Mouse (Mus musculus): ENCODE measurements around the gene Nptxr. TPM values are rescaled to one million over a fixed set of nuclear protein-coding genes. Genes with fewer than 3 reads are reported as not detected.
A peak's percentile ranks its signal among the peaks of the same experiment; 100 is the strongest.

The Nptxr gene
- polyA plus RNA-seq, 1 experiment from 2014 or later: 1.3 TPM

DNA sequence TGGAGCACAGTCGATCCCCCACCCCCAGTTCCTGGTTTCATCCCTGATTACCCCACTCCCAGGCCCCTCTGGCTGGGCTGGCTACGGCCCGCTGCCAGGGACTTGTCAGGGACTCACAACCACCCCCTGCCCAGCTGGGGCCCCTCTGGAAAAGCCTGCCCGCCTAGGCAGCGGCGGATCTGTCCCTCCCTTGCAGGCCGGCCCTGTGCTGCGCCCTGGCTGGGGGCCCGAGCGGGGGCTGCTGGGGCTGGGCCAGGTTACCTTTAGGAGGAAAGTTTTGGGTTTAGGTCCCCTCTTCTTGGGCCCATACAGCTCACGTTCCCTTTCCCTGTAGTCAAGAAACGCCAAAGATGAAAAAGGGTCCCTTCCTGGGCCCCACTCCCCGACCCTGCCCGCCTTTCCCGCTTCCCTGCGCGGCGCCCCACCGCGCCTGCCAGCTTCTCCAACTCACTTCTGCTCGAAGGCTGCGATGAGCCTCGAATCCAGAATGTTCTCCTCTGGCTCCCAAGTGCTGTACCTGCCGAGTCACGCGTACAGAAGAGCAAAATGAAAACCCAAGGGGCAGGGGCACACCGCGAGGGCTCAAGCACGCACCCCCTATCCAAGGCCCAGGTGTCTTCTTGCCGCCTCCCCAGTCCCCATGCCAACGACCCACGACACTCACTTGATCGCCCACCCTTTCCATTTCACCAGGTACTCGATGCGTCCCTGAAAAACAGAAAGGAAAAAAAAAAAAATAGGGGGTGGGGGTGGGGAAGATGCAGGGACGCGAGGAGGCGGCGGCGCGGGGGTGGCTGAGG lies 28.9 kb upstream of the Nptxr start:
- ATAC-seq: peak; percentile 16
- Histone ChIP-seq H3K36me3 (ENCODE audit: control insufficient read depth, insufficient read depth, low read length) (no peaks in the 10 kb centered on the region), H3K9me3 (ENCODE audit: control insufficient read depth, low read length) (no peaks in the 10 kb centered on the region), H3K27me3 (replicated peaks; ENCODE audit: control insufficient read depth, insufficient read depth, low read length) (no peaks in the 10 kb centered on the region), H3K27ac (ENCODE audit: low read length) (peak overlapping the region; percentile 87), H3K4me2 (ENCODE audit: low read depth, low read length) (peak overlapping the region; percentile 95), H3K4me3 (ENCODE audit: low read length) (peak overlapping the region; percentile 77), H3K4me1 (ENCODE audit: control insufficient read depth, insufficient read depth, low read length) (peaks cover 14% of the 10 kb centered on the region), H3K9ac (ENCODE audit: low read depth, low read length) (peak overlapping the region; percentile 72)
- WGBS: under 1% methylated on average over 39 of the region's 41 CpGs

DNA sequence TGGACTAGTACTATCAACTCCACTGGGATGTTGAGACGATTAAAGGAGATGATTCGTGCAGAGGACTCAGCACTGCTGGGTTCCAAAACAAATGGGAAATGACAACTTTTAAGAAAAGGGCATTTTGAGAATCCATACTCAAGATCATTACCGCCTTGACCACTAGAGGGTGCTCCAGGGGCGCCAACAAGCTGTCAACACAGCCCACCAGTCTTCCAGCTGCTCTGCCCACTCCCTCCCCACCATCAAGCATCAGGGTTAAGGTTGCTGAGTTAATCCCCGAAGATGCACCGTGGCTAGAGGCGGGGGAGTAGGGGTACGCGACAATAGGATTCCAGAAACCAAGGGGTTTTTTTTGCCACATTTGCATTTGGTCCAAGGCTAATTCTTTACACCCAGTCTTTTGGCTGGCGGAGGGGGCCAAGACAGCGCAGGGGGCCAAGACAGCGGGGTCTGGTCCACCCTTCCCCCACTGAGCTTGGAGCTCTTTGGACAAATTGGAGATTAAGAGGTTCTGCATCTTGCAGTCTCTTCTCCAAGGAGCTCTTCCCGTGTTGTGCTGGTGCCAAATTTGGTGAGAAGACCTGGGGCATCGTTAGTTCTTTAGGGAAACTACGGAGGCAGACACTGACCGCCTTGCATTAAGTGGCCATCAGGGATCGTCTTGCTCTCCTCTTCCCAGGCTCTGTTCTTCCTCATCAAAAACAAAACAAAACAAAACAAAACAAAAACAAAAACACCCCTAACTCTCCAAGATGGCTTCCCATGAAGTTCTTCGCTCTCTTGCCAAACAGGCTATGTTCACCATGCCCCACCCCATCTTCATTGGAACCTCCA lies 27.7 kb upstream of the Nptxr start:
- no peak for ATAC-seq
- Histone ChIP-seq H3K4me2 (ENCODE audit: low read depth, low read length) (peak overlapping the region; percentile 95), H3K27ac (ENCODE audit: low read length) (peak overlapping the region; percentile 87), H3K27me3 (replicated peaks; ENCODE audit: control insufficient read depth, insufficient read depth, low read length) (no peaks in the 10 kb centered on the region), H3K4me1 (ENCODE audit: control insufficient read depth, insufficient read depth, low read length) (peaks cover 14% of the 10 kb centered on the region), H3K4me3 (ENCODE audit: low read length) (peak overlapping the region; percentile 77), H3K36me3 (ENCODE audit: control insufficient read depth, insufficient read depth, low read length) (peaks cover 7% of the 10 kb centered on the region; the same call in 1 of the 2 replicates), H3K9me3 (ENCODE audit: control insufficient read depth, low read length) (no peaks in the 10 kb centered on the region), H3K9ac (ENCODE audit: low read depth, low read length) (peak overlapping the region; percentile 72; the same call in 1 of the 2 replicates)
- WGBS: 36% methylated on average over 18 of the region's 18 CpGs

DNA sequence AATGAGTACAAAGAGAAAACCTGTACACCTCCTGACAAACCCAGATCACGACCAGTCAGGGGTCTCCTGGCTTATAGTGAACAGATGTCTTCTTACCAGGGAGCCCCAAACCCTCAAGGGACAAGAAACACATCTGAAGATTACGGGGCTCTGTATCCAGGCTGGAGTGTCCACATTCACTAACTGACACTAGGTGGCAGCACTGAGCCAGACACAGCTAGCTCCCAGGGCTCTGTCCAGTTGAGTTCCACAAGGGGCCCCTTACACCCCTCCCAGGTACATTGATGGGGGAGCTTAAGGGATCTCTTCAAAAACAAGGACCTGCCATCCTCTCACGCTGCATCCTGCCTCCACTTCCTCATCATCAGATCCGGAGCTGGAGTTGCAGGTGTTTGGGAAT lies 25.8 kb upstream of the Nptxr start:
- ATAC-seq: no peak
- H3K4me1 ChIP-seq (ENCODE audit: control insufficient read depth, insufficient read depth, low read length): peaks cover 15% of the 10 kb centered on the region
- WGBS: 10% methylated on average over 4 of the region's 4 CpGs

DNA sequence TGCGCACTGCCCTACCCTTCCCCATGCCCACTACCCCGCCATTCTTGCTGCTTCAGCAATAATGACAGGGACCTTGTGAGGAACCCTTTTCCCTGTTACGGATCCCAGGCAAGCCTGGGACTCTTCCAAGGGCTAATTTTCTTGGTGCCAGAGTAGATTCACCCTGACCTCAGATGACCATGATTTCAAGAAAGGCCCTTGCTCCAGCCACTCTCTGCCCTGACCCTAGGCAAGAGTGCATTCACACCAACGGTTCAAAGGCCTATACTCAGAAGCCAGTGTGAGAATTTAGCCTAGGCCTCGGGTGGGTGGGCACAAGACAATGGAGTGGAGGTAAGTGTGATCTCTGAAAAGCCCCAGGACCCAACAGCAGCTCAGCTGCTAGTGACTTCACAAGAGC lies 24.9 kb upstream of the Nptxr start:
- Histone ChIP-seq H3K4me1 (ENCODE audit: control insufficient read depth, insufficient read depth, low read length) (peaks cover 18% of the 10 kb centered on the region), H3K27ac (ENCODE audit: low read length) (no peak overlapping the region), H3K9ac (ENCODE audit: low read depth, low read length) (no peak overlapping the region), H3K27me3 (replicated peaks; ENCODE audit: control insufficient read depth, insufficient read depth, low read length) (no peaks in the 10 kb centered on the region), H3K36me3 (ENCODE audit: control insufficient read depth, insufficient read depth, low read length) (peaks cover 8% of the 10 kb centered on the region; the same call in 1 of the 2 replicates), H3K9me3 (ENCODE audit: control insufficient read depth, low read length) (no peaks in the 10 kb centered on the region), H3K4me3 (ENCODE audit: low read length) (no peak overlapping the region), H3K4me2 (ENCODE audit: low read depth, low read length) (no peak overlapping the region)
- 84% methylated on average over 5 of the region's 5 CpGs for WGBS
- no peak for ATAC-seq

More for the DNA sequence above, 25.8 kb upstream of the Nptxr start:
- Histone ChIP-seq H3K4me2 (ENCODE audit: low read depth, low read length) (no peak overlapping the region), H3K9ac (ENCODE audit: low read depth, low read length) (no peak overlapping the region), H3K27ac (ENCODE audit: low read length) (no peak overlapping the region), H3K36me3 (ENCODE audit: control insufficient read depth, insufficient read depth, low read length) (peaks cover 8% of the 10 kb centered on the region; the same call in 1 of the 2 replicates), H3K9me3 (ENCODE audit: control insufficient read depth, low read length) (no peaks in the 10 kb centered on the region), H3K4me3 (ENCODE audit: low read length) (no peak overlapping the region), H3K27me3 (replicated peaks; ENCODE audit: control insufficient read depth, insufficient read depth, low read length) (no peaks in the 10 kb centered on the region)

DNA sequence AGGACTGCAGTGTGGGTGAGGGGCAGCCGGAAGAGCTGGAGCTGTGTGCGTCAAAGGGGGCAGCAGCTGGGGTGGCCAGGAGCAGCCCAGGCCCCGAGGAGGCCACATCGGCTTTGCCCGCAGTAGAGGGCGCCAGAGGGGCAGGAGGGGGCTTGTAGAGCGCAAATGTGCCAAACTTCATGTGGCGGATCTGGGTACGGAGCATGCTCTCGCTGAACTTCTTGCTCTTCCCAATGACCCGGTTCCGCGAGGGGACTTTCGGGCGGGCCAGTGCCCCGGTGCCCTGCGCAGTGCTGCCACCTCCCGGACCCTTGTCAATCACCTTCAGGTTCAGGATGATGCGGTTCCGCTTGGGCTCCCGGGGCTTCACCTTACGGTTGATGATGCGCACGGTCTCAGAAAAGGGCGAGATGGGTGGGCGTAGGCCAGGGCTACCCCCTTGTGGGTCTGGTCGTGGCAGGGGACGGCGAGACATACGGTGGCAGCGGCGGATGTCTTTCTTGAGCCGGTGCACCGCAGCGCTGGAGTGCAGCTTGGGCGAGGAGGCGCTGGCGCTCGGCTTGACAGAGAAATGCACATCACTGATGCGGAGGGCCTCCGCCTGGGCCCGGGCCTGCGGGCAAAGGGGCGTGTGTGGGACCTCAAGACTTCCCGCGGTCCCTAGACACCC lies 23.9 kb upstream of the Nptxr start:
- no peak overlapping the region for H3K4me3 ChIP-seq (ENCODE audit: low read length)
- no peak overlapping the region for H3K27ac ChIP-seq (ENCODE audit: low read length)
- WGBS: 65% methylated on average over 46 of the region's 46 CpGs
- 0 out of 2 replicates have a peak overlapping the region, but pooled peaks have one; percentile 11 for H3K4me2 ChIP-seq (ENCODE audit: low read depth, low read length)
- no peaks in the 10 kb centered on the region for H3K27me3 ChIP-seq (replicated peaks; ENCODE audit: control insufficient read depth, insufficient read depth, low read length)
- H3K4me1 ChIP-seq (ENCODE audit: control insufficient read depth, insufficient read depth, low read length): peaks cover 20% of the 10 kb centered on the region
- H3K9ac ChIP-seq (ENCODE audit: low read depth, low read length): no peak overlapping the region
- no peaks in the 10 kb centered on the region for H3K9me3 ChIP-seq (ENCODE audit: control insufficient read depth, low read length)
- no peak for ATAC-seq
- H3K36me3 ChIP-seq (ENCODE audit: control insufficient read depth, insufficient read depth, low read length): peaks cover 8% of the 10 kb centered on the region; the same call in 1 of the 2 replicates

DNA sequence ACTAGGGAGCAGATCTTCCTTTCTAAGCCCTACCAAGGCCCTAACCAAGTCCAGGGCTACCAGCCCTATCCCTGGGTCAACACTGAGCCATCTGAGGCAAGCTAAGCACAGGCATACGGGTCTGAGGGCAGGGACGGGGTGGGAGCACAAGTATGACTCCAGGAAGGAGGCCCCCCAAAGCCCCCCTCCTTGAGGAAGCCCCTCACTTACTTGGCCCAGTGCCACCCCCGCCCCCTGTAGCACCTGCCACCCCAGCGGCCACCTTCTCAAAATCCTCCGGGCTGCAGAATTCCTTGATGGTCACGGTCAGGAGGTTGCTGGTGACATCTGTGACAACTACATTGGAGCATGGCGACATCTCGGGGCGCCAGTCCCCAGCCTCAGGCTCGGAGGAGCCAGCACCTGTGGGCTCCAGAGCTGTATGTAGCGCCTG lies 23.2 kb upstream of the Nptxr start:
- no peaks in the 10 kb centered on the region for H3K27me3 ChIP-seq (replicated peaks; ENCODE audit: control insufficient read depth, insufficient read depth, low read length)
- H3K9me3 ChIP-seq (ENCODE audit: control insufficient read depth, low read length): no peaks in the 10 kb centered on the region
- H3K4me1 ChIP-seq (ENCODE audit: control insufficient read depth, insufficient read depth, low read length): peaks cover 18% of the 10 kb centered on the region
- WGBS: 92% methylated on average over 11 of the region's 11 CpGs
- peaks cover 8% of the 10 kb centered on the region; the same call in 1 of the 2 replicates for H3K36me3 ChIP-seq (ENCODE audit: control insufficient read depth, insufficient read depth, low read length)
- H3K27ac ChIP-seq (ENCODE audit: low read length): no peak overlapping the region
- no peak for ATAC-seq
- no peak overlapping the region for H3K4me2 ChIP-seq (ENCODE audit: low read depth, low read length)
- H3K9ac ChIP-seq (ENCODE audit: low read depth, low read length): no peak overlapping the region
- H3K4me3 ChIP-seq (ENCODE audit: low read length): no peak overlapping the region

DNA sequence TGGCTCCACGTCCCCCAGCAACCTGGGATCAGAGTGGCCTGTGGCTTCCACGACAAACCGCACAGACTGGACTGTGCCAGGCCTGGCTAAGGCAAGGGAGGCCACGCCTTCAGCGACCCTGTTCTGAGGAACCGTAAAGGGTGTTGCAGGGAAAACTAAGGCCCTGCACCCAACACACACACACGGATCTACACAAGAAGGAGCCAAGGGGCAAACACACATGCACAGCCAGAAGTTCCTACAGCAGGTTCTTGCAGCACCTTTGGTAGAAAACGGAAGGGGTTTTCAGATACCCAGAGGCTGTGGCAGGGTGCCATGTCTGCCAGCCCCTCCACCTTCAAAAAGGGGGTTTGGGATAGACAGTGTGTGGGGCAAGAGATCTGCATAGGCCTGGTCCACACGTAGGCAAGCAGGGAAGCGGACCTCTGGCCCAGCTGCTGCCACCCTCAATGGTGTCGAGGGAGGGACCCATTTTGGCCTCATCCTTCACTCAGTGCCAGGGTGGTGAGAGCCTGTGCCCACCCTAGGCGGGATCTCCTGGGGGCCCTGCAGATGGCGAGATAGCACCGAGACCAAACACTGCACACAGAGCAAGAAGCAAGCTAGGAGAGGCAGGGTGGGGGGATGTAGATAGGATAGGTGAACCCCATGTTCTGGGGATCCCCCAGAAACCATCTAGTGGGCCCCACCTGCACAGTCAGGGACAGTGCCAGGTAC lies 22.7 kb upstream of the Nptxr start:
- no peak overlapping the region for H3K9ac ChIP-seq (ENCODE audit: low read depth, low read length)
- 86% methylated on average over 14 of the region's 14 CpGs for WGBS
- peaks cover 12% of the 10 kb centered on the region for H3K4me1 ChIP-seq (ENCODE audit: control insufficient read depth, insufficient read depth, low read length)
- no peaks in the 10 kb centered on the region for H3K9me3 ChIP-seq (ENCODE audit: control insufficient read depth, low read length)
- H3K27me3 ChIP-seq (replicated peaks; ENCODE audit: control insufficient read depth, insufficient read depth, low read length): no peaks in the 10 kb centered on the region
- no peak overlapping the region for H3K4me2 ChIP-seq (ENCODE audit: low read depth, low read length)
- H3K27ac ChIP-seq (ENCODE audit: low read length): no peak overlapping the region
- H3K36me3 ChIP-seq (ENCODE audit: control insufficient read depth, insufficient read depth, low read length): peaks cover 8% of the 10 kb centered on the region; the same call in 1 of the 2 replicates
- no peak overlapping the region for H3K4me3 ChIP-seq (ENCODE audit: low read length)
- ATAC-seq: no peak

DNA sequence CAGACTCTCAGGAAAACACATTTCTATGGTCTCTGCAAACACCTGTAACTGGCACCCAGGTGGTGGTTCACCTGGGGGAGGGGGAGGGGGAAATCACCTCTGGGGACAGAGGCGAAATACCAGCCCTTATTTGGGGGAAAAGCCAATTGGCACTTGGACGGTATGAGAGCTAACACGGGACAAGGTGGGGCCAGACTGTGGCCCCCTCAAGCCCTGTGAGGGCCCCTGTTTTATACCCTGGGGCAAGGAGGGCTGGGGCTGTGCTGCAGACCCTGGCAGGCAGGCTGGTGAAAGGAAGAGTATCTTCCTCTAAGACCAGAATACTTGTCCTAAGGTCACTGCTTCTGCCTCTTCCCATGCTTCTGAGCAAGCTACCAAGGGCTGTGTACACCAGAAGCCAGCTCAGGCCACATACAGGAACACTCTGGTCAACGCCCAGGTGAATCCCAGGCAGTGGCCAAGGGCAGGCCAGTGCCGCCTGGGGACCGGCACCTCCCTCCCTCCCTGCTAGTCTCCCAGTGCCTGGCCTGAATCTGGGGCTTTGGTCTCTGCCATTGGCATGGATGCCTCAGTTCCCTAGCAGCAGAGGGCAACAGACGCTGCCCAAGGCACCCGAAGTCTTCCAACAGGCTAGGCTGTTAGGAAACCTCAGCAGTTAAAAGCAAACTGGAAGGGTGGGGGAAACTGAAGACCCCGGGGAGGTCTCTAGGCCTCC lies 21.8 kb upstream of the Nptxr start:
- peaks cover 8% of the 10 kb centered on the region; the same call in 1 of the 2 replicates for H3K36me3 ChIP-seq (ENCODE audit: control insufficient read depth, insufficient read depth, low read length)
- no peaks in the 10 kb centered on the region for H3K9me3 ChIP-seq (ENCODE audit: control insufficient read depth, low read length)
- no peak overlapping the region for H3K9ac ChIP-seq (ENCODE audit: low read depth, low read length)
- 85% methylated on average over 9 of the region's 9 CpGs for WGBS
- no peaks in the 10 kb centered on the region for H3K27me3 ChIP-seq (replicated peaks; ENCODE audit: control insufficient read depth, insufficient read depth, low read length)
- no peak for ATAC-seq
- peaks cover 6% of the 10 kb centered on the region for H3K4me1 ChIP-seq (ENCODE audit: control insufficient read depth, insufficient read depth, low read length)
- no peak overlapping the region for H3K27ac ChIP-seq (ENCODE audit: low read length)
- no peak overlapping the region for H3K4me3 ChIP-seq (ENCODE audit: low read length)
- no peak overlapping the region for H3K4me2 ChIP-seq (ENCODE audit: low read depth, low read length)
